Mouse (Mus musculus) cerebellum, adult 8-10 months (tissue): ENCODE measurements around the gene Poglut1.

Experiments
- DNase-seq: peaks from one replicate; pipeline ENCODE4 v3.0.0; 2022

Gene Poglut1

DNA sequence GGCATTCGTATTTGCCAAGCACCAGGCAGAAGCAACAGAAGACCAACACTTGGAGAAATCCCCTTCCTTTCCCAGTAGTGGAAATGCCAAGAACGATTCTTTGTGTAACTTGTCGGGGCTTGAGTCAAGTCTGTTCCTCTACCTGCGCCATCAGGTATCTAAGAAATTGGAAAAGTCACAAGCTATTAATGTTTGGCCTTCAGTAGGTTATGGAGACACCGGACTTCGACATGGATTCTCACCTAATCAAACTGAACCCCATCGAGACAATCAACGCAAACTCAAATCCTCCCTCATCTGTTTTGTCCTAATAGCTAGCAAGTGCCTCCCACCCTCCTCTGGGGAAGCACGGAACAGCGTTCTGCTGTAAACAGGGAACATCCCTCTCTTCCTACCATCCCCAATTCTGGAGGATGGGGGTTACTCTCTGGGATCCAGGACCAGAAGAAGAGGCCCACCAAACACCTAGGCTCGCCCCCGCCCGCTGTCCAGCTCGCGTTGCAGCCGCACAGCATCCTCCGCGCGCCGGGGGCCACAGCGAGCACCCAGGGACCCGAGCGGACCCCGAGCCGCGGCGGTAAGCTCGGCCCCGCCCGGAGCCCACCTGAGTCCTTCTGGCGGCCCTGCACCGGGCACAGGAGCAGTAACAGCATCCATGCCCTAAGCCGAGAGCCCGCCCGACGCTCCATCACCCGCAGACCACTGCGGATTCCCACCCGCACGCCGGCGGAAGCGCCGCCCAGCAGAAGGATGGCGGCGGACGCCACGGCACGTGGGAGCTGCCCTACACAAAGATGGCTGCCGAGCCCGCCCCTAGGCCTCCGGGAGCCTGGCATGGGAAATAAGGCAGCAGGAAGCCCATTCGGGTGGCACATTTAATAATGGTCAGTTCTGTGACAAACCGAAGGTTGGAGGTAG, at the start of gene Poglut1:
TSS of gene Poglut1 (minus strand) at position 780 of the 918 bp plus-strand sequence.
- DNase-seq = peak; percentile 80

DNA sequence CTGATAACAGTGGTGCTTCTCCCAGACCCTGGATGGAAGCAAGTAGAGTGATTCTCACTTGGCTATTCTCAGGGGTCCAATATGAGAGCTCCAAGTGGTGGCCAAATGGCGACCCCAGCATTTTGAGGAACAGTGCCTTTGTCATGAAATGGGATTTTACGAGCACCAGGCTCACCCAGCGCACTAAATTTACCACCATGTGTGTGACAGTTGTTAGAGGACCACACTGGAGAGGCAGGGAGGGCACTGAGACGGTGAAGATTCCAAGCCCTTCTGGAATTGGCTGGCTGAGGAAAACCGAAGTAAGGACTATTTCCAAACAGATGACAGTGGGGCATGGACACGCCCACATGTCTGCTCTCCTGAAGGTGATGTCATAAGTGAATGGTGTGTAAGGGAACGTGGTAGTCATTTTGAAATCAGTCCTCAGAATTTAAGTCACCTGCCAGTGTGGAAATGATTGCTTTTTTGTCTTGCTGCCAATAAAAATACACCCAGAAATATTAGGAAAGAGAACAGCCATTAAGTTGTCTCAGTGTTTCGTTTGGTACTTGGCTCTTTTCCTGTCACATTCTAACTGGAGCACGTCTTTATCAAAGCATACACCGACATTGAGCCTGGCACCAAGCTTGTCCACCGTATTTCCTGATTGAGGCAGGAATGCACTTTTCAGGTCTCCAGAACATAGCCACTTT, 49.1 kb upstream of the Poglut1 start:
- no peak for DNase-seq

DNA sequence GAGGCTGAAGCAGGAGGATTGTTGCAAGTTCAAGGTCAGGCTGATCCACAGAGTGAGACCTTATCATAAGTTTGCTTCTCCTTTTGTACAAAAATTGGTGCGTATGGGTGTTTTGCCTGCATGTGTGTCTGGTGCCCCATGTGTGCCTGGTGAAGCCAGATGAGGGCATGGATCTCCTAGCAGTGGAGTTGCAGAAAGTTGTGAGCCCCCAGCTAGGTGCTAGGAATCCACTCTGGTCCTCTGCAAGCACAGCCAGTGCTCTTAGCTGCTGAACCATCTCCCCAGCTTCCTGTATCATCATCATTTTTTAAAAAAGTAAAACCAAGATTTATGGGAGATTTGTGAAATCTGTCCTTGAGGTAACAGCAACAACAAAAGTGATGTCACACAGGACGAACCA, 46.6 kb upstream of the Poglut1 start:
- no peak for DNase-seq

DNA sequence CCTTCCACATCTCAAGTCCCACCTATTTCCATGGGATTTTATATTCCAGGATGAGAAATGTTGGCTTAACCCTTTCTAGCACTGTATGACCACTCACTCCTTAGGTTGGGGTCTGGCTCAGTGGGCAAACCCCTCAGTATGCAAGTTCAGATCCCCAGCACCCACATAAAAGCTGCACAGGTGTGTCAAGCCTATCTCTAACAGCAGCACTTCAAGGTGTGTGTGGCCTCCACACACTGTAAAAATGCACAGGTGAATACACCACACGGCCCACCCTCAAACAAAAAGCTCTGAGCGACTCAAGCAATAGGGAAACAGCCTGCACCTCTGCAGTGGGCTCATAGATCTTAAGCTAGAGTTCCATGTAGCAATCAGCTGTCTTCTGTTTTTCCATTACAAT, 46.0 kb upstream of the Poglut1 start:
- no peak for DNase-seq

DNA sequence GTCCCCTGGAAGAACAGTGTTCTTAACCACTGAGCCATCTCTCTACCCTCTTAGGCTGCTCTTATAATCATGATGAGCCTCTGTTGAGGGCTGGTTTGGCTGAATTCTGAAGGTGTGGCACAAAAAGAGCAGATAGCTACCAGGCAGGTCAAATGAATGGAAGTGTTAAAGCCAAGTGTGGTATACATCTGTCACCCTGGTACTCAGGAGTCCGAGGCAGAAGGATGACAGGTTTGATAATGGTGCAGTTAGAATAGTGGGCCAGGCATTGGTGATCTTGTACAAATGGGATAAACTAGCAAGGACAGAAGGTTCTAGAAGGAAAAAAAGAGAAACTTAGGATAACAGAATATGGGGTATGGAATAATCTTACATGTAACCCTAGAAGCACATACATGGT, 44.4 kb upstream of the Poglut1 start:
- DNase-seq = no peak

DNA sequence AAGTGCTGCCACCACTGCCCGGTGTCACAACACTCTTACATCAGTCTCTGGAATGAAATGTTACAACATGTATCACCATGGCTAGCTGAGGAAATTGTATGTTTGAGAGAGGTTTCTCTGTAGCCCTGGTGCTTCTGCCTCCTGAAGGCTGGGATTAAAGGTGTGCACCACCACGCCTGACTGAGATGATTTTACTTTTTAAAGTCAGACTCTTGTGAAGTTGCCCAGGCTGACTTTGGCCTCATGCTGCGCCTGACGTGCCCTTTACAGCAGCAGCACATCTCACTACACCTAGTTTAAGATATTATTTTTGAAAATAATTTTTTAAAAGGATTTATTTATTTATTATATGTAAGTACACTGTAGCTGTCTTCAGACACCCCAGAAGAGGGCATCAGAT, 42.9 kb upstream of the Poglut1 start:
- DNase-seq = no peak

DNA sequence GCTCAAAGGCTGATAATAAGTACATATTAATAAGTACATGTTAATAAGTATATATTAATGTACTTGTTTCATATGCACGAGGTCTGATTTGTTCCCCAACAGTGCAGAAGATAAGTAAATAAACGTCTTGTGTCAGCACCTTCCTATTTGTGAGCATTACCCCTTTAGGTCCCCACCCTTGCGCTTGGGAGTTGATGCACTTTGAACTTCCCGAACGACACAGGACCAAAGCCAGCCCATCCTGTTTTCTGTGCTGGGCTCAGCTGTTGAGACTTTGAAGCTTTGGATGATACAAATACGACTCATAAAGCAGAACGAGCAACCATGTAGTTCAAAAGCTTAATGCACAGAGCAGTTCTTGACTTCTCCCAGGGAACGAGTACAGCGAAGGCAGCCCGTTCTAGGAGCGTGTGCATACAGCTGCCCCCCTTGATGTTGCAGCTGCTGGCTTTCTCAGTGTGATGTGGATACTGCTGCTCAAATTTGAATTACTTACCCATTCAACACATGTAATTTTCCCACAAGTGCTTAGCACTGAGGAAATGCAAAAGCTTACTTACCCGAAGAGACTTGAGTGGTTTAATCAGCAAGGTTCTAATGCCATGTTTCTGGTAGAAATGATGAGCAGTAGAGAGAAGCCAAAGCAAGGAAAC, 42.1 kb upstream of the Poglut1 start:
- DNase-seq = no peak

DNA sequence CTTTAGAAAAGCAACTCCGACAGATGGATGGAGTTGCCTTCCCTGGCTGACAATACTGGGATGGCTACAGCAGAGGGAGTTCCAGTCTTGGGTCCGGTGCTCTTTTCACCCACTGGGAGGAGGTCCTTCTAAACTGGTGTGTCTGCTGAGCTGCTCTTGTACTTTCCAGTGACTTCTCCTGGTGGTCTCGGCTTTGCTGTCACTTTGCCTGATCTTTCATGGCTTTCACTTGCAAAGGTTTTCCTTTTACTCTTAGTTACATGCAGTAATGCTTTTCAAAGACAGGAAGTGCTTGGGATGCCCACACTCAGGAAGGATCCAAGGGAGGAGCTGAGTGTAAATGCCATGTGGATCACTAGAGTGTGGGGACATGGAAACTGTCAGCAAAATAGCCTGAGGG, 41.4 kb upstream of the Poglut1 start:
- DNase-seq = no peak

DNA sequence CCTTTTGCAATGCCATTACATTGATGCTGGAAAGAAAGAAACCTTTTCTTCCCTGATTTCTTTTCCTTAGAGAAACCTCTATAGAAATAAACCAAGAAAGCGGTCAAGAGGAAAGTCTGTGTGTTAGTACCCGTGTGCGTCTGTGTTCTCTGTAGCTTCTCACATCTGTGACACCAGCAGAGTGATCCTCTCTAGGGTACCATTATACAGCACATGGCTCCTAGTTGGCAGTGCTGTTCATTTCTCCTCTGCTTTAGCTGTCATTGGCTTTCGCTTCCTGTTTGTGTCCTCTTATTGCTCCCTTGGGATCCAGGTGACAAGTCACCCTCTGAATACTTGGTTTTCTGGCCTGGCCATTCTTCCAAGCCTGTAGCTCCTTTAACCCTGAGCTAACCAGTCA, 37.5 kb upstream of the Poglut1 start:
- DNase-seq = no peak

DNA sequence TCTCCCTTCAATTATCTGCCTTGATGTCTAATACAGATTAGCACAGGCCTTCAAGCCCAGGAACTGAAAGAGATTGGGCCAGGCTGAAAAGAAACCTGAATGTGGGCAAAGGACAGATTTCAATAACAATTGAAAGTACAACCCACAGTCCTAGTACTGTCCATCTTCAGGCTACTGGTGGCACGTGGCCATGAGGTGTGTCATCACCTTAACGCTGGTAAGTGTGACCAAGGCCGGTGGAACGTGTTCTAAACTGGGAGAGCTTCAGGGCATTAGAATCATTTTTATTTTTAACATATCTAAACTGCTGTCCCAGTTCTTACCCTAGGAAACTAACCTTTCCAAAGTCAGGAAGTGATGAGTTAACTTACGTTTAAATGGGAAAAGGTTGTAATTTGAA, 37.1 kb upstream of the Poglut1 start:
- no peak for DNase-seq

DNA sequence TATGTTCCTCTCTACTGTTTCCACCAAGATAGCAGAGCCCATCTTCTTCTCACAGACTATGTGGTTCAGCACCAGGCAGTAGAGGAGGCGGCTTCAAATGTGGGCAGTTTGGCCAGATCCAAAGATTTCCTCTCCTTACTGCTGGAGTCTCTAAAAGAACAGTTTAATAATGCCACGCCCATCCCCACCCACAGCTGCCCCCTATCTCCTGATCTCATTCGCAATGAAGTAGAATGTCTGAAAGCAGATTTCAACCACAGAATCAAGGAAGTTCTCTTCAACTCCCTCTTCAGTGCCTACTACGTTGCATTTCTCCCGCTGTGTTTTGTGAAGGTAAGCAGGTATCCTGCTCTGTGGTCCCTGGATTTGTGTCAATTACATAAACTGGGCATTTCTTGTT, 35.1 kb upstream of the Poglut1 start:
- DNase-seq = no peak

DNA sequence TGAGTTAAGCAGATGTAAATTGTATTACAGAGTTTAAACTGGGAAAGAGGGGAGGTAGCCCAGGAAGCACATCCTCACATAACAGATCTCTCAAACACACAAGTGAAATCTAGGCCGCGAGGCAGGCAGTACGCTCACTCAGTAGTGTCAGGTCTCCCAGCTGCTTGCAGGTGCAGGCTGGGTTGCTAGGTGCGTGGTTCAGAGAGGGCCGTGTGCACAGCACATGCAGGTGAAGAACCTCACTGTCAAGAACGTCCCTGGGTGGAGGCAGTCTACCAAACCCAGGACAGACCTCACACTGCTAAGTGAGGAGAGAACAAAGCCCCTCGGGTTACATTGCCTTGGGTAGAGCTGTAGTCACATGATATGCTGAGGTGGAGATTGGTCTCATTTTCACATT, 34.7 kb upstream of the Poglut1 start:
- DNase-seq = no peak

DNA sequence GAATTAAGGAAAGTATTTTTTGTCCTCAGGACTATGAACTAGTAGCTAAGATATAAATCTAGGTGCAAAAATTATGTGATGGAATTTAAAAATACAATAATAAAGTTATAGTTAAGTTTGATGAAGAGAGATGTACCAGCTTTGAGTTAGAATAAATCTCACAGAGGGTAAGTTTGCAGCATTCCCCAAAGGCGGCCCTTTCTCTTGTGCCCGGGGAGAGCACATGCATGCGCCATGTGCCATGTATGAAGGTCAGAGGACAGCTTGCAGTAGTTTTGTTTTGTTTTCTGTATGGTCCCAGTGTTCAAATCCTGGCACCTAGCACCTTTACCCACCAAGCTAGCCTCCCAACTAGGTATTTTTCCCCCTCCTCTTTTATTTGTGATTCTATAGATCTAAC, 21.4 kb upstream of the Poglut1 start:
- no peak for DNase-seq

DNA sequence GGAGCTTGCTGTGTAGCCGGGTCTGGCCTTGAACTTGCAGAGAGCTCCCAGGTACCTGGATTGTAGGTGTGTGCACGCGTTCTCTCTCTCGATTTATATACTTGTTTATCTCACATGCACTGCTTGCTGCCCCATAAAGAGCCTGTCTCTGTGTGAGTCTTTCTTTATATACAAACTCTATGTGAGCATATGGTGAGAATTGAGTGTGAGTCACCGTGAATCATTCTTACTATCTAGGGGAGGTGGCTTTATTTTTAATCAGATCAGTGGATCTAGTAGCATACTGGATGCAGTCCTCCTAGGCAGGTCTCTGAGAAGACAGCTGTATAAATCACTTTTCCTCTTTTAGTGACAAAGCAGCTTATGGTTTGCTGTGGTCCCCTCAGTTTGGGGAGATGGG, 18.1 kb upstream of the Poglut1 start:
- no peak for DNase-seq

DNA sequence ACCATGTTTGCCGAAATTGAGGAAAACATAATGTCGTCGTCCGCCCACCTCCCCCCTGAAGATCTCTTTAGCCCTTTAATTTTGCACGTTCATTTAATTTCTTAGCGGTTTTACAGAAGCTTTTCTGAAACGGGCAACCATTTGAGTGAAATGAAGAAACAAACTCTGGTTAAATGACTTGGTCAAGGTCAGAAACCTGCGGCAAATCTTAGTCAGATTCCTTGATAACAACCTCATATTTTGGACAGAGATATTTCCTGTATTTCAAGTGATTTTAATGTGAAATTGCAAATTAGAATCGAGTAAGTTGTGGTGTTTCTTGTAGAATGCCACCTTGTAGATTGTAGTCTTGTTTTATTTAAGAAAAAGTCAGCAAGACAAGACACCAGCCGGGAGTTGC, 13.5 kb upstream of the Poglut1 start:
- no peak for DNase-seq

DNA sequence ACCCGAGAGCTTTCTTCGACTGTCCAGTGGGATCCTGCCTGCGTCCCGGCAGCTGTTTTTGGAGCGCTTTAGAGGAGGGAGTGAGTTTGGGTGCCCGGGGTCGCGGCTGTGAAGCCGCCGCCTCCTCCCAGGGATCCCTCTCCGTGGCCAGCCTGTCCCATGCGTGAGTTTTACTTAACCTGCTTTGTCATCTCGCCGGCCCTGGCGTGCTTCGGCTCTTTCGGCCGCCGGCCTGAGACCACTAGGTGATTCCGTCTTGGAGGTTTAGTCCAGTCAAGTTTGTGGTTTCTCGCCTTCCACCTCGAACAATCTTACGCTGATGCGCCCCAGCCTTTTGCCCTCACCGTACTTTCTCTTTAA, 12.9 kb upstream of the Poglut1 start:
- DNase-seq = no peak

DNA sequence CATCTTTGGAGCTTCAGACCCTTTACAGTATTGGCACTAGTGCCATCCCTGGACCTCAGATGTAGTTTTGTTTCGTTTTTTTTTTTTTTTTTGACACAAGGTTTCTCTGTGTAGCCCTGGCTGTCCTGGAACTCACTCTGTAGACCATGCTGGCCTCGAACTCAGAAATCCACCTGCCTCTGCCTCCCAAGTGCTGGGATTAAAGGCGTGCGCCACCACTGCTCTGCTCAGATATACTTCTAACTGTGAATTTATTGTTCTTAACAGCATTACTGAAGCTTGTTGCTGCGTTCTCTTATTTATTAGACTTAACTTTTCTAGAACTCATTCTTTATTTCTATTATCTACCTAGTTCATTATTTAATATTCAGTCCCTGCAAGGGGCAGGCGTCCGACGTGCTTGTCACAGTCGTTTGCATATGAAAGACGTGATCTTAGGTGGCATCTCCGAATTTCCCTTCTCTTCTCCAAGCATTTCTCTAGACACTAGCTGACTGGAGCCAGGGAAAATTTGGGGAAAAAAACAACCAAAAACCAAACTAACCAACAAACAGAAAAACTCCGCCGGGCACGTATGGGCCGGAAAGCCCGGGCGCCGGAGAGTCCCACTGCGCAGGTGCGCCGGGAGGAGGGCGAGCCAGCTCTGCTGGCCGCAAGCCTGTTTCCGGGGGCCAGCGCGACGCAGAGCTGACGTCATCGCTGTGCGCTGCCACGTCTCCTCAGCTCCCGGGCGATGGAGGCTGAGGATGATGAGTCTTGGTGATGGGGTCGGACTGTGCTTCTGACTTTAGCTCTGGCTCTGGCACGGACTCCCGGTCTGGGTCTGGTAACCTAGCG, 12.3 kb upstream of the Poglut1 start:
- peak; percentile 94 for DNase-seq

DNA sequence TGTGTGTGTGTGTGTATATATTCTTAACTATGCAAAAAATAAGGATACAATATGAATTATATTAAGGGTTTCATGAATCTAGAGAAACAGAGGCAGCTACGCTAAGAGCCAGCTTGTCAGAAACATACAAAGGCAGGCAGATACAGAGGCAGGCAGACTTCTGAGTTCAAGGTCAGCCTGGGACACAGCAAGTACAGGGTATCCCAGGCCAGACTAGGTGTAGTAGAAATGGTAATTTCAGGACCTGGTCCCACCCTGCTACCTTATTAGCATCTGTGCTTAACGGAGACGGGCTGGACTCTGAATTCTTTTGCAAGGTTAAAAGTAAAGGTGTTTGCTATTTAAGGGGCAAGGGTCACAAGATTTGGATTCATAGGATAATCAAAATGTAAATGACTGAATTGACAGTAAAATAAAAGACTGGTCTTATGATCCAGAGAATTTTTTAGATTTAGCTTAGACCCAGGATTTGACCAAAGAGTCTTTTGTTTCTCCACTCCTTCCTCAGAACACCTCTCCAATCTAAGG, 8.2 kb upstream of the Poglut1 start, which contains the start of gene Tmem39a:
TSS of gene Tmem39a (plus strand) at position 478 of the 528 bp plus-strand sequence.
- DNase-seq = no peak

DNA sequence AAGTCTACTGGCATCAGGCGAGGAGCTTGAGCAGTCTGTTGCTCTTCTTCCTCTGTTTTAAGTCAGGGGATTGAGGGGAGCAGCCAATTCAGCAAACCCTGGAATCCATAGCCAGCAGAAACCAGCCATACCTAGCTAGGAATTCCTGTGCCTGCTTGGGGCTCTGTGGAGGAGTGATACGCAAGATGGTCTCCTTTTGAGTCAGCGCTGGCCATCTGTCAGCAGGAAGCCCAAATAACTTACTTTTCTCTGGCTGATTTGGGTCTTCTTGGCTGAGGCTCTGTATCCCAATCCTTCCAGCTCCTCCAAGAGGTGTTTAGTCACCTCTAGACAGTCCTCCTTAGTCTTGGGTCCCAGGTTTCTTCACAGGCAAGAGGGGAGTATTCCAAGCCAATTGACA, 5.9 kb upstream of the Poglut1 start:
- no peak for DNase-seq

DNA sequence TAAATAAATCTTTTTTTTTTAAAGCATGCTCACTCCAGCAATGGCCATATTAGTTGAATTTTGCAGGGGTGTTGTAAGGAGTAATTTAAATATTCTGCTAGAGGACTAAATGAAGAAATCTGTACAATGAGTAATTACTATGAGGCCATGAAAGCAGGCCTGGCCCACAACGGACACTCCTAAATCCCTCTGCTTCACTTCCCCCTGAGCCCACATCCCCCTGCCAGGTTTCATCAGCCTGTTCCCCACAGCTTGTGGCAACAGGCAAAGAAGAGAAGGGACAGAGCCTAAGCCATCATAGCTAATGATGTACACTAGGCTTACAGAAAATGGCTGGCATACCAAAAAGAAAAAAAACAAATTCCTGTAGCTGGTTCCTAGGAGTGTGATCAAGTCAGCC, 2.1 kb downstream of the Poglut1 start:
- no peak for DNase-seq

DNA sequence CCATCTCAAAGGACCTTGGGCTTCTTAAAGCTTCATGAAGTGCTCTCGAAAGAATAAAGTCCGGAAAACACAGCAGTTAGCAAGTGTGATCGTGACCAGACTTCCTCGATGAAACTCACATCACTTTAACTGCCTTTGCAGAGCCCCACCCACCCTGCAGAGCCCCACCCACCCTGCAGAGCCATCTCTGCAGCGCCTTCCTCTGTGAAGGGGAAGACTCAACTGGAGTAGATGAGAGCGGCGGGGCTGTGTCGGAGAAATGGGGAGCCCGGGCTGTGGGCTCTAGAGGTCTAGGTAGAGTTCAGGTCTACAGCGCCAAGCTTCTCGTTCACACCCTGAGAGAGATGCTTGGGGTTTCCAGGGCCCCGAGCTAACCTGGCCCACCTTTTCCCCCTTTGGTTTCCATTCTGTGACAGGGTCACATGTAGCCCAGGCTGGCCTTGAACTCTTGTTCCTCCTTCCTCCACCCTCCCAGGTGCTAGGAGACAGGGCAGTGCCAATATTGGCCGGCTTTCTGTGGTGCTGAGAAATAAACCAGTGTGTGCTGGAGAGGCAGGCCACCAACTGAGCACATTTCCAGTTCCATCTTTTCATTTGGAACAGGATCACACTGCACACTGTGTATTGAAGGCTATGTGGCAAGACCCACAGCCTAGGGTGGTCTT, 11.2 kb downstream of the Poglut1 start:
- DNase-seq = no peak

DNA sequence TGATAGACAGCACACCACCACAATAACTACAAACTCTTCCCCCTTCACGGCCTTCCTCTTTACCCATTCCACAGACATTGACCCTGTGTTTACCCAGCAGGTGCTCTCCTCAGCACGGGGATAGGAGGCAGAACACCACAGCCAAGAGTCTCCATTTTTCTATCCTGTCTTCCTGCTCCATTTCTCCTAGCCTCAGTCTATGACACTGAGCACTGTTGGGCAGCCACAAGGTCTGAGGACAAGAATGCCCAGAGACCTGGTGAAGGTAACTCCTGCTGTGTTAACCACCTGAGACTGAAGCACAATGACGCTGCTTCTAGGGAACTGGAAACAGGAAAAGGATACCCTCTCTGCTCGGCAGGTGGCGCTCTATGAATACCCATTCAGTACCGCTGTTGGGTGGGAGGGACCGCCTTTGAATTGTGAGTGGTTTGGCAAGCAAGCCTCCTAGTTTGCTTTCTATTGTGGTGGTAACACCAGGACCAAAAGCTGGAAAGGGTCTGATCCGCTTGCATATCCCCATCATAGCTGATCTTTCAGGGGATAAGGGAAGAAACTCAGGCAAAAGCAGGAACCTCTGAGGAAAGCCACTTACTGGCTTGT, 13.4 kb downstream of the Poglut1 start:
- peak; percentile 46 for DNase-seq
